Mouse (Mus musculus): ENCODE measurements around the gene Iqub. TPM values are rescaled to one million over a fixed set of nuclear protein-coding genes. Genes with fewer than 3 reads are reported as not detected.
A peak's percentile ranks its signal among the peaks of the same experiment; 100 is the strongest.

Gene Iqub
- polyA plus RNA-seq, 1 experiment from 2014 or later, result 0.30 TPM

GRCm38 (mm10) chr6:24450241-24450640, 64.6 kb downstream of the Iqub start:
- no peak for ATAC-seq (replicated peaks; ENCODE audit: insufficient number of reproducible peaks, low FRiP score, low TSS enrichment)
- H3K4me1 ChIP-seq (ENCODE audit: control insufficient read depth, insufficient read depth, low read length), result no peaks in the 10 kb centered on the region
- no peaks in the 10 kb centered on the region for H3K36me3 ChIP-seq (ENCODE audit: control insufficient read depth, insufficient read depth, low read length)
- no peaks in the 10 kb centered on the region for H3K9me3 ChIP-seq (replicated peaks; ENCODE audit: control insufficient read depth, low read length)
- no peak overlapping the region for H3K4me2 ChIP-seq
- H3K9ac ChIP-seq (ENCODE audit: low read depth, low read length), result no peak overlapping the region
- no peak overlapping the region for H3K27ac ChIP-seq (ENCODE audit: low read depth, low read length)
- WGBS (ENCODE audit: insufficient replicate concordance), result 84% methylated on average over 6 of the region's 6 CpGs
- H3K4me3 ChIP-seq (ENCODE audit: low read depth, low read length), result no peak overlapping the region
- no peaks in the 10 kb centered on the region for H3K27me3 ChIP-seq (ENCODE audit: control insufficient read depth, insufficient read depth, low read length)

GRCm38 (mm10) chr6:24416056-24416455, 98.8 kb downstream of the Iqub start:
- Histone ChIP-seq H3K9me3 (replicated peaks; ENCODE audit: control insufficient read depth, low read length) (no peaks in the 10 kb centered on the region), H3K4me2 (no peak overlapping the region), H3K27me3 (ENCODE audit: control insufficient read depth, insufficient read depth, low read length) (no peaks in the 10 kb centered on the region), H3K9ac (ENCODE audit: low read depth, low read length) (no peak overlapping the region), H3K27ac (ENCODE audit: low read depth, low read length) (no peak overlapping the region), H3K4me1 (ENCODE audit: control insufficient read depth, insufficient read depth, low read length) (no peaks in the 10 kb centered on the region), H3K4me3 (ENCODE audit: low read depth, low read length) (no peak overlapping the region), H3K36me3 (ENCODE audit: control insufficient read depth, insufficient read depth, low read length) (no peaks in the 10 kb centered on the region)
- no peak for ATAC-seq (replicated peaks; ENCODE audit: insufficient number of reproducible peaks, low FRiP score, low TSS enrichment)
- 82% methylated on average over 11 of the region's 11 CpGs for WGBS (ENCODE audit: insufficient replicate concordance)

- Histone ChIP-seq H3K9ac (ENCODE audit: low read depth, low read length) (no peak overlapping the region), H3K36me3 (ENCODE audit: control insufficient read depth, insufficient read depth, low read length) (no peaks in the 10 kb centered on the region), H3K4me1 (ENCODE audit: control insufficient read depth, insufficient read depth, low read length) (no peaks in the 10 kb centered on the region), H3K9me3 (replicated peaks; ENCODE audit: control insufficient read depth, low read length) (no peaks in the 10 kb centered on the region), H3K27me3 (ENCODE audit: control insufficient read depth, insufficient read depth, low read length) (no peaks in the 10 kb centered on the region), H3K4me3 (ENCODE audit: low read depth, low read length) (no peak overlapping the region), H3K4me2 (no peak overlapping the region), H3K27ac (ENCODE audit: low read depth, low read length) (no peak overlapping the region)
- WGBS (ENCODE audit: insufficient replicate concordance), result 39% methylated on average over 1 of the region's 1 CpGs
- ATAC-seq (replicated peaks; ENCODE audit: insufficient number of reproducible peaks, low FRiP score, low TSS enrichment), result no peak
Observed at GRCm38 (mm10) chr6:24415500-24415899, 99.4 kb downstream of the Iqub start.

GRCm38 (mm10) chr6:24408573-24409427, 106.1 kb downstream of the Iqub start:
- ATAC-seq (replicated peaks; ENCODE audit: insufficient number of reproducible peaks, low FRiP score, low TSS enrichment), result peak; percentile 49; the same call in 1 of the 2 replicates
- H3K9me3 ChIP-seq (replicated peaks; ENCODE audit: control insufficient read depth, low read length), result no peaks in the 10 kb centered on the region
- H3K27ac ChIP-seq (ENCODE audit: low read depth, low read length), result no peak overlapping the region
- H3K4me2 ChIP-seq, result no peak overlapping the region
- H3K36me3 ChIP-seq (ENCODE audit: control insufficient read depth, insufficient read depth, low read length), result no peaks in the 10 kb centered on the region
- H3K4me1 ChIP-seq (ENCODE audit: control insufficient read depth, insufficient read depth, low read length), result no peaks in the 10 kb centered on the region
- H3K9ac ChIP-seq (ENCODE audit: low read depth, low read length), result no peak overlapping the region
- 78% methylated on average over 11 of the region's 11 CpGs for WGBS (ENCODE audit: insufficient replicate concordance)
- no peaks in the 10 kb centered on the region for H3K27me3 ChIP-seq (ENCODE audit: control insufficient read depth, insufficient read depth, low read length)
- H3K4me3 ChIP-seq (ENCODE audit: low read depth, low read length), result no peak overlapping the region

GRCm38 (mm10) chr6:24407743-24408142, 107.1 kb downstream of the Iqub start:
- H3K9ac ChIP-seq (ENCODE audit: low read depth, low read length), result no peak overlapping the region
- H3K27me3 ChIP-seq (ENCODE audit: control insufficient read depth, insufficient read depth, low read length), result no peaks in the 10 kb centered on the region
- no peak overlapping the region for H3K4me3 ChIP-seq (ENCODE audit: low read depth, low read length)
- no peak overlapping the region for H3K4me2 ChIP-seq
- WGBS (ENCODE audit: insufficient replicate concordance), result 42% methylated on average over 3 of the region's 3 CpGs
- H3K4me1 ChIP-seq (ENCODE audit: control insufficient read depth, insufficient read depth, low read length), result no peaks in the 10 kb centered on the region
- H3K9me3 ChIP-seq (replicated peaks; ENCODE audit: control insufficient read depth, low read length), result no peaks in the 10 kb centered on the region
- no peak overlapping the region for H3K27ac ChIP-seq (ENCODE audit: low read depth, low read length)
- no peaks in the 10 kb centered on the region for H3K36me3 ChIP-seq (ENCODE audit: control insufficient read depth, insufficient read depth, low read length)
- no peak for ATAC-seq (replicated peaks; ENCODE audit: insufficient number of reproducible peaks, low FRiP score, low TSS enrichment)

GRCm38 (mm10) chr6:24397237-24397647, 117.6 kb downstream of the Iqub start:
- no peaks in the 10 kb centered on the region for H3K9me3 ChIP-seq (replicated peaks; ENCODE audit: control insufficient read depth, low read length)
- no peak overlapping the region for H3K9ac ChIP-seq (ENCODE audit: low read depth, low read length)
- no peak for ATAC-seq (replicated peaks; ENCODE audit: insufficient number of reproducible peaks, low FRiP score, low TSS enrichment)
- H3K36me3 ChIP-seq (ENCODE audit: control insufficient read depth, insufficient read depth, low read length), result no peaks in the 10 kb centered on the region
- H3K4me3 ChIP-seq (ENCODE audit: low read depth, low read length), result no peak overlapping the region
- no peak overlapping the region for H3K4me2 ChIP-seq
- H3K27me3 ChIP-seq (ENCODE audit: control insufficient read depth, insufficient read depth, low read length), result no peaks in the 10 kb centered on the region
- no peak overlapping the region for H3K27ac ChIP-seq (ENCODE audit: low read depth, low read length)
- H3K4me1 ChIP-seq (ENCODE audit: control insufficient read depth, insufficient read depth, low read length), result no peaks in the 10 kb centered on the region
- WGBS (ENCODE audit: insufficient replicate concordance), result 78% methylated on average over 4 of the region's 4 CpGs

Other genes starting within 250 kb of the Iqub start
- gene Ndufa5, start 12.9 kb upstream of the Iqub start, polyA plus RNA-seq (2014; fragmentation: Nextera tagmentation; extraction: Ambion mirVana), result 597 and 625 TPM in 2 replicates
- 0.11 and 0.15 TPM in 2 replicates for gene Asb15, start 13.1 kb upstream of the Iqub start, polyA plus RNA-seq (2014; fragmentation: Nextera tagmentation; extraction: Ambion mirVana)
- gene Lmod2, start 82.7 kb upstream of the Iqub start, polyA plus RNA-seq (2014; fragmentation: Nextera tagmentation; extraction: Ambion mirVana), result 43.7 and 53.6 TPM in 2 replicates
- 37.5 and 47.1 TPM in 2 replicates for gene Wasl, start 149.9 kb upstream of the Iqub start, polyA plus RNA-seq (2014; fragmentation: Nextera tagmentation; extraction: Ambion mirVana)
- gene Hyal6, start 218.2 kb upstream of the Iqub start, polyA plus RNA-seq (2014; fragmentation: Nextera tagmentation; extraction: Ambion mirVana), result not detected in 2 replicates
- gene Hyal4, start 233.3 kb upstream of the Iqub start, polyA plus RNA-seq (2014; fragmentation: Nextera tagmentation; extraction: Ambion mirVana), result not detected in 2 replicates

All from heart, embryonic 11.5 days (tissue).